Mouse (Mus musculus): ENCODE data around the gene Prss54. TPM values are rescaled to one million over a fixed set of nuclear protein-coding genes. Genes with fewer than 3 reads are reported as not detected.

Gene Prss54
- not detected in 2 replicates for polyA plus RNA-seq (2012; rRNA removed; ENCODE audit: low replicate concordance)

DNA sequence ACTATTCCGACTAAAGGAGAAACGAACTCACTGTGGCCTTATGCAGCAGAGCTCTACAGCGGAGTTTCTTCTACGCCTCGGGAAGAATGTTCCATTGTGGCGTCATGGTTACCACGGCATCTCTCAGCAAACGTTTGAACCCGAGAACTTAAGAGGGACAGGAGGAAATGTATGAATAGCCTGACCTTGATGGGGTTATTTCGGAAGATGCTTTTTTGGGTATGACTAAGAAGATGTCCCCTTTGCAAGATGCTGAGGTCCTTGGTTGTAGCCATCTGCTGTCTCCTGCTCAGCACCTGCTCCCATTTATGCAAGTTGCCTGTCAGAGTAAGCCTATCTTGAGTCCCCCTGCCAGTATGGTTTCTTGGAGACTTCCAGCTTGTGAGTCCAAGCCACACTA, at the start of gene Prss54:
Gene Prss54 (minus strand): TSS at position 101 of the 400 bp plus-strand sequence.

DNA sequence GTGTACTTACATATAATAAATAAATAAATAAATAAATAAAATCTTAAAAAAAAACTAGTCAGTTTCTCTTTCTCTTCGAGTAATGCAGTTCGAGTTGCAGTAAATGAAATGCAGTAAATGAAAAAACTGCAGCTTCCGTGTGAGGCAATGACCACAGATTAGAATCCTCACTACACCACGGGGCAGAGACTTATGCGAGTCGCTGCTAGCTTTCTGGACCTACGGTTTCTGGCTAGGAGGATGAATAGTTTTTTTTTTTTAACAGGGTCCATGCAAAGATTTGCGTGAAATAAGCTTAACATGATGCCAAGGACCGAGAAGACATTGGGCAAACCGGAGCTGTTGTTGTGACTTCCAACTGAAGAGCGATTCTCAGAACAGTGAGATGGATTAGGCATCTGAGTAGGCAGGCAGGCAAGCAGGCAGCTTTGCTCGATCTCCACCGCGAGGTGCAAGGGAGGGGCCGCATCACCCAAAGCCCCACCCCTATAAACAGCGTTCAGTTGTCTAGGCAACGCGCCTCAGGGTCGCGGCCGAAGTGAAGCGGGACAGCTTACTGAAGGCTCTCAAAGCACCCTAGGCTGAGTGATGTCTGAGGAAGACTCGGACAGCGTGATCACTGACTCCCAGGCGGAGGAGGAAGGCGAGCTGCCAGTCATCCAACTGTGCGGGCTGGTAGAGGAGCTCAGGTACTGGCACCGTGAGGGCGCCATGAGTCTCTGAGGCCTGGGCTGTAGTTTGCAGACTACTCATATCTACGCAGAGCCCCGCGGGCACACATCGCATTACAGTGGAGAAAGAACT, 42.4 kb downstream of the Prss54 start, which contains the start of gene Ccdc113:
Gene Ccdc113 (plus strand): TSS at position 502 of the 804 bp plus-strand sequence.

Other genes starting within 250 kb of the Prss54 start
- 5.1 and 5.7 TPM in 2 replicates for gene Zfp319, start 244.4 kb downstream of the Prss54 start, polyA plus RNA-seq (2012; rRNA removed; ENCODE audit: low replicate concordance)
- 18.0 and 20.1 TPM in 2 replicates for gene Usb1, start 244.1 kb downstream of the Prss54 start, polyA plus RNA-seq (2012; rRNA removed; ENCODE audit: low replicate concordance)
- 24.7 and 32.6 TPM in 2 replicates for gene Mmp15, start 224.1 kb downstream of the Prss54 start, polyA plus RNA-seq (2012; rRNA removed; ENCODE audit: low replicate concordance)
- gene Cfap20, start 141.5 kb downstream of the Prss54 start, polyA plus RNA-seq (2012; rRNA removed; ENCODE audit: low replicate concordance) = 28.0 and 31.9 TPM in 2 replicates
- gene Csnk2a2, start 86.3 kb downstream of the Prss54 start, polyA plus RNA-seq (2012; rRNA removed; ENCODE audit: low replicate concordance) = 3.5 and 5.9 TPM in 2 replicates
- gene Ccdc113, start 42.3 kb downstream of the Prss54 start, polyA plus RNA-seq (2012; rRNA removed; ENCODE audit: low replicate concordance) = not detected in 2 replicates
- gene Gins3, start 57.1 kb upstream of the Prss54 start, polyA plus RNA-seq (2012; rRNA removed; ENCODE audit: low replicate concordance) = 0.49 and 1.2 TPM in 2 replicates
- gene Ndrg4, start 100.6 kb upstream of the Prss54 start, polyA plus RNA-seq (2012; rRNA removed; ENCODE audit: low replicate concordance) = 11.2 and 26.7 TPM in 2 replicates
- 5.0 and 6.9 TPM in 2 replicates for gene Setd6, start 139.5 kb upstream of the Prss54 start, polyA plus RNA-seq (2012; rRNA removed; ENCODE audit: low replicate concordance)
- 23.0 and 31.5 TPM in 2 replicates for gene Cnot1, start 231.1 kb upstream of the Prss54 start, polyA plus RNA-seq (2012; rRNA removed; ENCODE audit: low replicate concordance)
- gene Sap18b, start 249.0 kb upstream of the Prss54 start, polyA plus RNA-seq (2012; rRNA removed; ENCODE audit: low replicate concordance) = 23.3 and 24.8 TPM in 2 replicates